Mouse (Mus musculus) adipocyte (in vitro differentiated cells): ENCODE measurements around the gene Lce1m.
"Not testable (repeated sequence)": the region's sequence is repeated elsewhere in the genome, so short reads cannot be mapped to it uniquely, and the experiment has no call there.

Experiments used
- DNase-seq: peaks from one replicate; pipeline ENCODE4 v3.0.0-alpha.2; 2016; ENCODE audit warnings: low spot score

Lce1m gene

DNA sequence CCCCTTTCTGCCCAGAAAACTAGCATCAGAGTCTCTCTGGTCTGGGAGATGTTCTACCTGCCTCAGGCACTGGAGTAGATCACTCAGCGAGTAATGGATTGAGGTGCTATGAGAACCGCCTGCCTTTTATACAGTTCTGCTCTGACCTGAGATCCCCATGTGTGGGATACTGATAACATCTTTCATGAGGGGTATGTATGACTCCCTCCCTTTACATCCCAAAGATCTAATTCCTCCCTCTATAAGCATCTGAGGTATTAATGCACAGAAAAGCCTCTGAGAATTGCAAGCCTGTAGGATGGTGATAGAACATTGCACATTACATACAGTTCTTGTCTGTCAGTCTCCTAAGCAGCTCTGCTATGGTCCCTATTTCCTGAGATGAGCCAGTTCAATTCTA is at the start of gene Lce1m:
Lce1m (minus strand) TSS at position 101 of the 400 bp plus-strand sequence.
- no peak for DNase-seq

GRCm38 (mm10) chr3:93068523-93068922 is 49.7 kb upstream of the Lce1m start, which contains the start of gene Gm4858:
TSS of gene Gm4858 (plus strand) at chr3:93068823.
- not testable (repeated sequence) for DNase-seq

DNA sequence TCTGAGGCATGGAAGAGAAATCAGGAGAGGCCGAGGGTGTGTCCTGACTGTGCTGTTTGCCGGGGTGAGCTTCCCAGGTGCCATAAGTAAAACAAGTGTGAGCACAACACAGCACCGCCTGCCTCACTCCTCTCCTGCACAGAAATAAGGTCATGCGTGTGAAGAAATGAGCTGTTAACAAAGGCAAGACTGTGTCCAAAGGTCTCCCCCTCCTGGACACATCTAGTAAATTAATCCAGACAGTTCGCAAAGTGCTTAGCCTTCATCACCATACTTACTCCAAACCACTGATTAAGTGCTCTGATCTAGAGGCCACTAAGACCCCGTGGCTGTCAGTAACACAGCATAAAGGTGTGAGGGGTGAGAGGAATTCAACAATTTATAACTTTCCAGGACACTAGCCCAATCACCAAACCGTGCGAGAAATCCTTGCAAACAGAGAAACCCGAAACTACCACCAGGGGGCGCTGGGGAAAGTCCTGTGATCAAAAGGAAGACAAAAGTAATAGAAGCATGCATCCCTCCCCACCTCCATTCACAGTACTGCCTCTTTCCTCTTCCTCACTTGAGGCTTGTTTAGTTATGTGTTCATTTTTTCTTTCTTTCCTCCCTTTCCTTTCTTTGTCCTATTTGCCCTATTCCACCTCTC is 34.1 kb upstream of the Lce1m start:
- peak; percentile 14 for DNase-seq

DNA sequence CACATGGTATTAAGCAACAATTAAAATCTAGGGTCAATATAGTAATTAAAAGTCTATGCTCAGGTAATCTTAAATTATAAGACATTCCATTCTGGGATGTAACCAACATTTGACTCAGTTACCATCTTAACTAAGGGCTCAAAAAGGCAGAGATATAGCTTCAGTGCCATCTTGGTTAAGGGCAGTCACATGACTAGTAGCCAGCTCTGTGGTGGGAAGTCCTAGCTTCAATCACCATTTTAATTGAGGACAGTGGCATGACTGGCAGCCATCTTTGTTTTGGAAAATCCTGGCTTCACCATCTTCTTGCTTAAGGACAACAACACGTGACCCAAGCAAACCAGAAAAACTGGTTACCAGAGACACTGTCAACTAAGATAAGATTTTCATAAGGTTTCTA is 31.3 kb upstream of the Lce1m start:
- no peak for DNase-seq

- DNase-seq, result peak; percentile 54
Measured at GRCm38 (mm10) chr3:93031450-93031849, 12.6 kb upstream of the Lce1m start.

GRCm38 (mm10) chr3:93025486-93025885 is 6.6 kb upstream of the Lce1m start:
- no peak for DNase-seq

DNA sequence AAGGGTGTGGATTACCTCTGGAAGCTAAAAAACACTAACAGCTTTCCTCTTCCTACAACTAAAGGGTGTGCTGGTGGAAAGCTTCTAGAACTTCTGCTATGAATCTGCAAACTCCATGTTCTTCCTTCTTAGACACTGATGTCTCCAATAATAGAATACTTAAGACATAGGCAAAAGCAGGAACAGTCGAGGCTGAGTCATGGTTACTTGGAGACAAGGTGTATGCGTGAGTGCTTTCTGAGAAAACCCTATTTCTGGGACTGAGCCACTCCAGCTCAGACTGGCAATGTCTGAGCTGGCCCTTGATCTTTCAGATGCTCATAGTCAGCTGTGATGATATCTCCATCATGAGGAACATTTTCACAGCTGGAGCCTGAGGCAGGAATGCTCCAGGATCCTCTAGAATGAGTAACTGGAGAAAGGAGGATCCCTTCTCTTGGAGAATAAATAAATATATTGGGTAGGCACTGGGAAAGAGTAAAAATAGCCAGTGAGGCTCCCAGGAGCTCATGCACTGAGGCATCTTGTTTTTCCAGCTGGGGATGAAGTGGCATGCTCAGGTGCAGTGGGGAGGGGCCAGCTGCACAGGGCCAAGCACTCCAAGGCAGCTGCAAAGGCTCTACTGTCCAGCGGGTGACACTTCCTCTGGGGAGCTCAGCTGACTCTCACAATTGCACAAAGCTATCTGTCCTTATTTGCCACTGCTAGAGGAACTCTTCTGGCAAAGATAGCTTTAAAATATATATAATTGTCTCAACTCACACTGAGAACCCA is 4.7 kb upstream of the Lce1m start:
- DNase-seq, result no peak

- no peak for DNase-seq
Measured at GRCm38 (mm10) chr3:93021171-93021570, 2.3 kb upstream of the Lce1m start.

GRCm38 (mm10) chr3:93015460-93016104 is 3.3 kb downstream of the Lce1m start, which contains the start of gene Crct1:
TSS of gene Crct1 (minus strand) at chr3:93015687.
- no peak for DNase-seq

GRCm38 (mm10) chr3:93014871-93015270 is 4.0 kb downstream of the Lce1m start:
- DNase-seq, result no peak

DNA sequence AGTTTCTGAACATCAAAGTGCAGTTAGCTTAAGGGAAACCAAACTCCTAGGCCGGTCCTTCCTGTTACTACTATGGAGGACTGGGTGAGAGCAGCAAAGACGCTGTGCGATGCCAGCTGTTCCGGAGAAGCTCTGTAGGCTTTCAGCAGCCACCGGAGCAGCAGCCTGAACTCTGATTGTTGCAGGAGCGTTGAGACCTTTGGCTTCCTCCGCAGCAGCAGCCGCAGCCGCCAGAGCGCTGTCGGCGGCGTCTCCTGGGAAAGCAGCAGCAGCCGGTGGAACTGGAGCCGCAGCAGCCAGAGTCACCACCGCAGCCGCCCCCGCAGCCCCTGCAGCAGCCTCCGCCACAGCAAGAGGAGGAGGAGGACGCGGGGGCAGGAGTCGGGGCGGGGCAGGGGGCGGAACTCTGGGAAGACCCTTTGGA is 4.5 kb downstream of the Lce1m start:
- DNase-seq, result no peak

- DNase-seq, result no peak
Measured at GRCm38 (mm10) chr3:93002843-93003242, 16.0 kb downstream of the Lce1m start.

- no peak for DNase-seq
Measured at GRCm38 (mm10) chr3:93000621-93001020, 18.2 kb downstream of the Lce1m start.

- peak; percentile 82 for DNase-seq
Measured at GRCm38 (mm10) chr3:92998691-92999090, 20.2 kb downstream of the Lce1m start.

DNA sequence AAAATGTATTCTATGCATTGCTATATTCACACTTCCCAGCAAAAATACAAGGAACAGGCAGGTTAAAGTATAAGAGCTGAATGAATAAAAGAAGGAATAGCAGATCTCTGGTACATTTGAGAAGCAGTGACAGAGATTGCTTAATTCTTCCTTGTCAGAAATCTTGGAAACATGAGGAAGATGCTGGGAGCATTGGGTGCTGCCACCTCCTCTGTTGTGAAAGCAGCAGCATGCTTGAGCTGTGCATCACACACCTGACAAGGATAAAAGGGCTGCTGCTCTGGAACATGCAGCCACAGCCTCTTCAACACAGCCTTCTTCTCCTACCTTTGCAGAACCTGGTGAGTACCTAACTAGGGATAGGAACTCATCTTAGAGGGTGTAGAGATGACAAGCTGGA is 26.9 kb downstream of the Lce1m start, which contains the start of gene Lce3f:
Lce3f (plus strand) TSS at position 301 of the 400 bp plus-strand sequence.
- no peak for DNase-seq

DNA sequence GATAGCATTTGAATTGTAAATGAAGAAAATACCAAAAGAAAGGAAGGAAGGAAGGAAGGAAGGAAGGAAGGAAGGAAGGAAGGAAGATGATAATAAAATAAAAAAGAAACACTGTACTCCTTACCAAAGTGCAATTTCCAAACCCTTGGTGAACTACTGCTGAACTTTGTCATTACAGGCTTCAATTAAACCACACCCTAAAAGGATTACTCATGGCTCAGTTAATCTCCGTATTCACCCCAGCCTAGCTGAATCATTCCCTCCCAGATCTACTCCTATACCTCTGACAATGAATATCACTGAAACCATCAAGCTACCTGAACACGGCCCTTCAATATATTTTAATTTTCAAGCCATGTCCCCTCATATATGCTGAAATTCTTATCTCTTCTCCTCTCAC is 40.4 kb downstream of the Lce1m start:
- DNase-seq, result no peak
